Mouse (Mus musculus) embryonic fibroblast, embryonic 13.5 days (primary cell): Measurements from ENCODE around the gene Tnip2.

Experiments
- CTCF ChIP-seq: IDR thresholded peaks from 2 replicates; pipeline ENCODE4 v1.5.1; 2011; ENCODE audit warnings: mild to moderate bottlenecking, control low read depth, low read length, moderate library complexity, borderline replicate concordance; ENCODE audit not compliant: insufficient read depth
- POLR2A ChIP-seq: IDR thresholded peaks from 2 replicates; pipeline ENCODE4 v1.6.1; 2011; ENCODE audit warnings: low read depth, mild to moderate bottlenecking, control low read depth, low read length, moderate library complexity

DNA sequence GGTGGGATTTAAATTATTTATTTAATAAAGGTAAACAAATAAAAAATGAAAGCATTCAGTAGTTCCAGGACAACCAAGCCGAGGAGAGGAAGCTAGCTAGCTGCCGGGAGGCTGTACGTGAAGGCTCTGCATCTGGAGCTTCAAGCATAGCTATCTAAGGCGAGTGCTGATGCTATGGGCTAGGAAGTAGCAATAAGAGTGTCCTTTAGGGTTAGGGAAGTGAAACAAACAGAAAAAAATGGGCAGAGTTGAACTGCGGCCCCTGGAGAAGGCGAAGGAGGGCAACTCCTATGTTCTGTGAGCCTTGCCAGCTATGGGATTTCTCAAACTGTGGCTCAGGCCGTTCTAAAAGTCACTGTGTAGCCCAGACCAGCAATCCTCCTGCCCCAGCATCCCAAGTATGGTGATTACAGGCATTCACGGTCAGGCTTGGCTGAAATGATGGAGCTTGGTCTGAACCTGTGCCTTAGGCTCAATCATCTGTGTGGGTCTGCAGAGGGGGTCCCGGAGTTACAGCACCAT, 5.7 kb upstream of the Tnip2 start:
- no peak for TF ChIP-seq CTCF
- no peak for TF ChIP-seq POLR2A
